8 mouse cellular contexts compared by ENCODE assay signal in the genomic region with DNA sequence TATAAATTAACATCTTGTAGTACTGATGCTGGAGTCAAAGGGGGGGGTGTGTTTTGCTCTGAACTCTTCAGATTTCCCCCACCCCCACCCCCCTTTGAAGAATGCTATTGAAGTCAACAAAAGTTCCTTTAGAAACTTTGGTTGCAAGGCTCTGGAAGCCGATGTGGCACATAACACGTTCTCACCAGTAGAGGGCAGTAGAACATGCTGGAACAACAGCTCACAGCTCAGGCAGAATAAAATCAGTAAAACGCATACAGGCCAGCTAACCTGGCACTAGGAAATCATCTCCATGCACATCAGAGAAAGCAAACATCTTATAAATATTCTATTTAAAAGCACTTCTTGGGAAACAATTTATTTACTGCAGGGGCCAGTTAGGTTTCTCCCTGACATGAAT. TPM values are rescaled to one million over a fixed set of nuclear protein-coding genes. Genes with fewer than 3 reads are reported as not detected.
DNase-seq lines count a peak whose midpoint lies in the region; ATAC-seq and TF ChIP-seq lines count a peak whose summit lies in the region.

No protein-coding gene starts in this region.

- 5% methylated on average over 3 of the region's 3 CpGs for WGBS in lung, postnatal 0 days

- H3K4me1 ChIP-seq in lung, postnatal 0 days (ENCODE audit: insufficient read depth, low read depth, low read length), result peaks cover 3% of the 10 kb centered on the region; the same call in 1 of the 2 replicates

- no peaks in the 10 kb centered on the region for H3K27me3 ChIP-seq in lung, postnatal 0 days (replicated peaks; ENCODE audit: insufficient read depth, low read length)

- no peak overlapping the region for H3K4me3 ChIP-seq in lung, postnatal 0 days (ENCODE audit: low read depth, low read length)

- no peak overlapping the region for H3K27ac ChIP-seq in lung, postnatal 0 days (ENCODE audit: low read length)

- peak; percentile 94 for TF ChIP-seq CTCF in lung, postnatal 0 days (IDR thresholded peaks at IDR 0.05)

- DNase-seq in ES-CJ7 (ENCODE audit: low read depth, low spot score), result peak; percentile 73
- peak; percentile 76 for DNase-seq in adrenal gland, postnatal 10 days
- peak; percentile 71 for DNase-seq in embryo, embryonic 9.5 days (ENCODE audit: extremely low spot score)
- peak; percentile 63 to 82 for DNase-seq in layer of hippocampus, adult 8-10 months (ENCODE audit: low spot score in 2 of 2)
- DNase-seq in lung, postnatal 0 days (ENCODE audit: low spot score), result peak; percentile 87
- DNase-seq in retina, embryonic 14.5 days (ENCODE audit: low spot score), result peak; percentile 88
- DNase-seq in yolk sac, embryonic 10.5 days (ENCODE audit: low spot score), result peak; percentile 42

- no peaks in the 10 kb centered on the region for H3K9me3 ChIP-seq in lung, postnatal 0 days (ENCODE audit: low read length)

- no peak overlapping the region for H3K9ac ChIP-seq in lung, postnatal 0 days (replicated peaks; ENCODE audit: low read depth)

- no peaks in the 10 kb centered on the region for H3K36me3 ChIP-seq in lung, postnatal 0 days (ENCODE audit: insufficient read depth, low read length)

- no peak for TF ChIP-seq EP300 in lung, postnatal 0 days (IDR thresholded peaks at IDR 0.05)

- H3K4me2 ChIP-seq in lung, postnatal 0 days (replicated peaks; ENCODE audit: low read depth, low read length), result no peak overlapping the region

- peak; percentile 75 for ATAC-seq in granulocyte monocyte progenitor cell, adult 5-6 weeks (replicated peaks; ENCODE audit: poor library complexity, severe bottlenecking)
- peak; percentile 62 for ATAC-seq in lung, postnatal 0 days

RNA-seq across cellular contexts. Expression of gene Map3k20, which starts 50.5 kb away (rescaled TPM):
- 10 to 100 TPM; 40.6 to 61.7 TPM for total RNA-seq in adrenal gland, postnatal 10 days (2021)
- 66.1 and 82.8 TPM in 2 replicates for total RNA-seq in granulocyte monocyte progenitor cell, adult 5-6 weeks (2014; fragmentation: Nextera tagmentation)
- 71.7 and 77.0 TPM in 2 replicates for total RNA-seq in granulocyte monocyte progenitor cell, adult 5-6 weeks (2017)
- 10 to 100 TPM; 11.2 to 17.0 (median 13.7) TPM for total RNA-seq in layer of hippocampus, adult 8-10 months (2022)
- polyA plus RNA-seq in lung, postnatal 0 days (2015; fragmentation: Nextera tagmentation; extraction: Ambion mirVana), result 18.5 and 19.4 TPM in 2 replicates
